Mouse (Mus musculus): ENCODE measurements around the gene Dnajc17. TPM values are rescaled to one million over a fixed set of nuclear protein-coding genes. Genes with fewer than 3 reads are reported as not detected.

The Dnajc17 gene
- polyA plus RNA-seq, 2 experiments, result 5.4 to 9.5 TPM

DNA sequence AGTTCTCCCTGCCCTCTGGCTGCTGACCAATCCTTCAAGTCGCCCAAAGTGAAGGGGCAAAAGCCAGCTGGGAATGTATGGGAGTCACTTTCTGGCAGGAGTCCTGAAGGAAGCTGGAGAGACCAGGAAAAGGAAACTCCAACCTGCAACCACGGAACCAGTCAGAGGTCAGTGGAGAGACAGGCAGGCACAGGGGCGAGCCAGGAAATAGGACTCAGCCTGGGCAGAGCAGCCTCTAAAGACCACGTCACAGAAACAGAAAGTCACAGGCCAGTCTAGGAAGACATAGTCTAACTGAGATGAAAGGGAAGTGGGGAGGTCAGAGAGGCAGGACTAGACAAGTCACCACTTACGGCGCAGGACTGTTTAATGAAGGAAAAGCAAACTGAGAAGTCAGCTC, 33.0 kb downstream of the Dnajc17 start:
- Histone ChIP-seq H3K27me3 (ENCODE audit: control insufficient read depth, insufficient read depth, low read length) (no peaks in the 10 kb centered on the region), H3K4me2 (ENCODE audit: low read depth) (no peak overlapping the region), H3K36me3 (replicated peaks; ENCODE audit: control insufficient read depth, insufficient read depth, low read depth) (no peaks in the 10 kb centered on the region), H3K4me3 (ENCODE audit: insufficient read depth in 1 of 2, low read depth in 2 of 2, low read length in 2 of 2) (no peak overlapping the region), H3K9me3 (ENCODE audit: control insufficient read depth, low read length) (no peaks in the 10 kb centered on the region), H3K4me1 (replicated peaks; ENCODE audit: control insufficient read depth in 2 of 2, insufficient read depth in 2 of 2, low read length in 1 of 2) (peaks cover 9 to 12% of the 10 kb centered on the region in 2 experiments), H3K9ac (replicated peaks) (no peak overlapping the region), H3K27ac (no peak overlapping the region)
- DNase-seq (ENCODE audit: low read depth in 3 of 3, low spot score in 3 of 3), result no peak
- TF ChIP-seq EP300 (IDR thresholded peaks at IDR 0.05; ENCODE audit: low read depth) (no peak), CTCF (IDR thresholded peaks at IDR 0.05; ENCODE audit: low read depth) (no peak)
- no peak for ATAC-seq (ENCODE audit: insufficient read depth)
- 55% methylated on average over 6 of the region's 6 CpGs for WGBS (ENCODE audit: insufficient replicate concordance)

GRCm38 (mm10) chr2:119174866-119175265, 33.7 kb downstream of the Dnajc17 start:
- H3K9me3 ChIP-seq (ENCODE audit: control insufficient read depth, low read length), result no peaks in the 10 kb centered on the region
- no peaks in the 10 kb centered on the region for H3K27me3 ChIP-seq (ENCODE audit: control insufficient read depth, insufficient read depth, low read length)
- 71% methylated on average over 14 of the region's 14 CpGs for WGBS (ENCODE audit: insufficient replicate concordance)
- no peak overlapping the region for H3K4me2 ChIP-seq (ENCODE audit: low read depth)
- H3K36me3 ChIP-seq (replicated peaks; ENCODE audit: control insufficient read depth, insufficient read depth, low read depth), result no peaks in the 10 kb centered on the region
- TF ChIP-seq EP300 (IDR thresholded peaks at IDR 0.05; ENCODE audit: low read depth), result no peak
- TF ChIP-seq CTCF (IDR thresholded peaks at IDR 0.05; ENCODE audit: low read depth), result no peak
- H3K27ac ChIP-seq, result no peak overlapping the region
- no peak for DNase-seq (ENCODE audit: low read depth in 3 of 3, low spot score in 3 of 3)
- H3K9ac ChIP-seq (replicated peaks), result no peak overlapping the region
- peaks cover 9 to 12% of the 10 kb centered on the region in 2 experiments for H3K4me1 ChIP-seq (replicated peaks; ENCODE audit: control insufficient read depth in 2 of 2, insufficient read depth in 2 of 2, low read length in 1 of 2)
- ATAC-seq (ENCODE audit: insufficient read depth), result no peak
- H3K4me3 ChIP-seq (ENCODE audit: insufficient read depth in 1 of 2, low read depth in 2 of 2, low read length in 2 of 2), result no peak overlapping the region

DNA sequence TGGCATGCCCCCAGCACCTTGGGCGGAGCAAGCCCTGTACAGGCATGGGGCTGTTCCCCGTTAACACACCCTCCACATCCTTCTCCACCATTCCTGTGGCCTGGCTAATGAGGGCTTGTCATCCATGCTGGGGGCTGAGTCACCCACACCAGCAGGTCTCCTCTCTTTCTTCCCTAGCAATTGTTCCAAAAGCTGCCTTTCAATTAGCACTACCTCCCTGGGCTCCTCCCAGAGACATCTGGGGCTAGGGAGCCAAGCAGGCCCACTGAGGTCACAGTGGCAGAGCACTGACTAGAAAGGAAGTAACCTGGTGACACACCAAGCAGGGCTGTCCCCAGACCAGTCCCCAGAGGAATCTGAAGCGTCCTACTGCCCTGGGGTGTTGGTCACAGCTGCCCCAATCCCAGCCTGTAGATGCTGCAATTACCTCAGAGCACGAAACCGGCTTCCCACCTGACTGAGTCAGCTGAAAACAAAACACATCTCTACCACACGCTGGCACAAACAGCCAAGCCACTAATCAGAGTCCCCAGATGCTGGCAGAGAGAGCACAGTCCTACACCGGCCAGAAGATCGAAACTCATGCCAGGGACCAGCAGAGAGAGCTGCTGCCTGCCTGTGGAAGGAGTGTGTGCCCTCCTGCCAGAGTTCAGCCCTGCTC, 34.5 kb downstream of the Dnajc17 start, which contains the start of gene Gm14137:
Gene Gm14137, plus strand, starts transcription at position 519 of the 661 bp plus-strand sequence.
- Histone ChIP-seq H3K4me2 (ENCODE audit: low read depth) (no peak within 1 kb of the TSS; the same call in 1 of the 2 replicates), H3K36me3 (replicated peaks; ENCODE audit: control insufficient read depth, insufficient read depth, low read depth) (no peaks in the 10 kb centered on the region), H3K9ac (replicated peaks) (no peak within 1 kb of the TSS), H3K4me3 (ENCODE audit: insufficient read depth in 1 of 2, low read depth in 2 of 2, low read length in 2 of 2) (no peak within 1 kb of the TSS), H3K4me1 (replicated peaks; ENCODE audit: control insufficient read depth in 2 of 2, insufficient read depth in 2 of 2, low read length in 1 of 2) (peaks cover 9 to 12% of the 10 kb centered on the region in 2 experiments), H3K9me3 (ENCODE audit: control insufficient read depth, low read length) (no peaks in the 10 kb centered on the region), H3K27me3 (ENCODE audit: control insufficient read depth, insufficient read depth, low read length) (no peaks in the 10 kb centered on the region), H3K27ac (no peak within 1 kb of the TSS)
- DNase-seq (ENCODE audit: low read depth in 3 of 3, low spot score in 3 of 3) (no peak), ATAC-seq (ENCODE audit: insufficient read depth) (no peak)
- WGBS (ENCODE audit: insufficient replicate concordance), result 65% methylated on average over 8 of the region's 8 CpGs
- TF ChIP-seq EP300 (IDR thresholded peaks at IDR 0.05; ENCODE audit: low read depth) (no peak), CTCF (IDR thresholded peaks at IDR 0.05; ENCODE audit: low read depth) (no peak)

GRCm38 (mm10) chr2:119172862-119173576, 35.6 kb downstream of the Dnajc17 start:
- ATAC-seq (ENCODE audit: insufficient read depth), result peak; percentile 58
- Histone ChIP-seq H3K9me3 (ENCODE audit: control insufficient read depth, low read length) (no peaks in the 10 kb centered on the region), H3K4me1 (replicated peaks; ENCODE audit: control insufficient read depth in 2 of 2, insufficient read depth in 2 of 2, low read length in 1 of 2) (peaks cover 9 to 12% of the 10 kb centered on the region in 2 experiments), H3K4me3 (ENCODE audit: insufficient read depth in 1 of 2, low read depth in 2 of 2, low read length in 2 of 2) (no peak overlapping the region), H3K36me3 (replicated peaks; ENCODE audit: control insufficient read depth, insufficient read depth, low read depth) (no peaks in the 10 kb centered on the region), H3K4me2 (ENCODE audit: low read depth) (peak overlapping the region; percentile 47), H3K9ac (replicated peaks) (no peak overlapping the region), H3K27ac (no peak overlapping the region), H3K27me3 (ENCODE audit: control insufficient read depth, insufficient read depth, low read length) (peaks cover 7% of the 10 kb centered on the region)
- peak in 2 of 3 experiments; percentile 44 to 49 for DNase-seq (ENCODE audit: low read depth in 3 of 3, low spot score in 3 of 3)
- TF ChIP-seq CTCF (IDR thresholded peaks at IDR 0.05; ENCODE audit: low read depth) (no peak), EP300 (IDR thresholded peaks at IDR 0.05; ENCODE audit: low read depth) (no peak)
- WGBS (ENCODE audit: insufficient replicate concordance), result 10% methylated on average over 13 of the region's 13 CpGs

DNA sequence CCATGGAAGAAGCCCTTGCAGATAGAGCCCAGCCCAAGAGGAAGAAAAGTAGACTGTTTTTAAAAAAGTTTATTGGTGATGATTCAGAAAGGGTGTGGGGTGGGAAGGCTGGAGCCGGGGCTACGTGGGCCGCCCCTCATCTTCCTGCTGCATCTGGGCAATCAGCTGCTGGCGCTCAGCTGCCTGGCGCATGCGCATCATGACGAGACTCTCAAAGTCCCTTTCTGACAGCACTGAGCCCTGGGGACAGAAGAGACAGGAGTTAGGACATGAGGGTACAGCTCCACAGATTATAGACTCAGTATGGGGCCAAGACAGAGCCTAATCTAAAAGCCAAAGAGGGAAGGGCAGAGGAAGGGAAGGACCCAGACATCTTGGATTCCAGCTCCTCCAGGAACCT, 36.1 kb downstream of the Dnajc17 start:
- H3K36me3 ChIP-seq (replicated peaks; ENCODE audit: control insufficient read depth, insufficient read depth, low read depth), result no peaks in the 10 kb centered on the region
- H3K27ac ChIP-seq, result no peak overlapping the region

More for the DNA sequence above, 36.1 kb downstream of the Dnajc17 start:
- peaks cover 10 to 12% of the 10 kb centered on the region in 2 experiments for H3K4me1 ChIP-seq (replicated peaks; ENCODE audit: control insufficient read depth in 2 of 2, insufficient read depth in 2 of 2, low read length in 1 of 2)
- H3K4me3 ChIP-seq (ENCODE audit: insufficient read depth in 1 of 2, low read depth in 2 of 2, low read length in 2 of 2), result no peak overlapping the region
- no peak for DNase-seq (ENCODE audit: low read depth in 3 of 3, low spot score in 3 of 3)
- no peak overlapping the region; the same call in 1 of the 2 replicates for H3K4me2 ChIP-seq (ENCODE audit: low read depth)
- no peak overlapping the region for H3K9ac ChIP-seq (replicated peaks)
- 80% methylated on average over 7 of the region's 7 CpGs for WGBS (ENCODE audit: insufficient replicate concordance)
- TF ChIP-seq EP300 (IDR thresholded peaks at IDR 0.05; ENCODE audit: low read depth) (no peak), CTCF (IDR thresholded peaks at IDR 0.05; ENCODE audit: low read depth) (no peak)
- H3K27me3 ChIP-seq (ENCODE audit: control insufficient read depth, insufficient read depth, low read length), result peaks cover 13% of the 10 kb centered on the region
- no peak for ATAC-seq (ENCODE audit: insufficient read depth)
- no peaks in the 10 kb centered on the region for H3K9me3 ChIP-seq (ENCODE audit: control insufficient read depth, low read length)

All from liver, embryonic 14.5 days (tissue).